Mouse (Mus musculus): Measurements from ENCODE around the gene Susd2.

The Susd2 gene

GRCm38 (mm10) chr10:75626991-75627390 lies 16.8 kb downstream of the Susd2 start:
- DNase-seq (ENCODE audit: low read depth, low spot score), result no peak

- DNase-seq (ENCODE audit: low read depth, low spot score), result no peak
These were observed 17.9 kb downstream of the Susd2 start for GRCm38 (mm10) chr10:75625920-75626319.

- DNase-seq (ENCODE audit: low read depth, low spot score), result no peak
These were observed 23.0 kb downstream of the Susd2 start for GRCm38 (mm10) chr10:75620818-75621217.

GRCm38 (mm10) chr10:75616044-75616443 lies 27.8 kb downstream of the Susd2 start:
- DNase-seq (ENCODE audit: low read depth, low spot score), result peak; percentile 45

- DNase-seq (ENCODE audit: low read depth, low spot score), result no peak
These were observed 33.3 kb downstream of the Susd2 start for GRCm38 (mm10) chr10:75610486-75610885.

- DNase-seq (ENCODE audit: low read depth, low spot score), result no peak
These were observed 34.8 kb downstream of the Susd2 start for GRCm38 (mm10) chr10:75608975-75609374.

GRCm38 (mm10) chr10:75607253-75607652 lies 36.6 kb downstream of the Susd2 start:
- DNase-seq (ENCODE audit: low read depth, low spot score), result no peak

GRCm38 (mm10) chr10:75605162-75605846 lies 38.5 kb downstream of the Susd2 start:
- DNase-seq (ENCODE audit: low read depth, low spot score), result peak; percentile 51

- no peak for DNase-seq (ENCODE audit: low read depth, low spot score)
These were observed 43.5 kb downstream of the Susd2 start for GRCm38 (mm10) chr10:75600189-75600730.

GRCm38 (mm10) chr10:75595981-75596380 lies 47.8 kb downstream of the Susd2 start:
- DNase-seq (ENCODE audit: low read depth, low spot score), result no peak

- no peak for DNase-seq (ENCODE audit: low read depth, low spot score)
These were observed 51.2 kb downstream of the Susd2 start for GRCm38 (mm10) chr10:75592585-75592984.

- peak; percentile 85 for DNase-seq (ENCODE audit: low read depth, low spot score)
These were observed 52.5 kb downstream of the Susd2 start for GRCm38 (mm10) chr10:75591211-75591894.

GRCm38 (mm10) chr10:75589651-75590050 lies 54.2 kb downstream of the Susd2 start:
- DNase-seq (ENCODE audit: low read depth, low spot score), result no peak

- no peak for DNase-seq (ENCODE audit: low read depth, low spot score)
These were observed 54.7 kb downstream of the Susd2 start, which contains the start of gene Ggt5 for GRCm38 (mm10) chr10:75589129-75589528. Ggt5 (plus strand) TSS chr10:75589340.

- no peak for DNase-seq (ENCODE audit: low read depth, low spot score)
These were observed 55.5 kb downstream of the Susd2 start for GRCm38 (mm10) chr10:75588336-75588735.

- no peak for DNase-seq (ENCODE audit: low read depth, low spot score)
These were observed 56.0 kb downstream of the Susd2 start for GRCm38 (mm10) chr10:75587781-75588180.
